Mouse (Mus musculus) left cerebral cortex, adult 18-20 months (tissue): ENCODE measurements around the gene Wsb2. TPM values are rescaled to one million over a fixed set of nuclear protein-coding genes. Genes with fewer than 3 reads are reported as not detected.
A peak's percentile ranks its signal among the peaks of the same experiment; 100 is the strongest.
"Not testable (repeated sequence)": the region's sequence is repeated elsewhere in the genome, so short reads cannot be mapped to it uniquely, and the experiment has no call there.

ENCODE experiments used
- DNase-seq, 2 experiments: peaks; one replicate each; pipeline ENCODE4 v3.0.0; 2021 to 2022; ENCODE audit warnings: low spot score in 2 of 2, mixed read lengths in 1 of 2
- long read RNA-seq, 2 experiments: library from polyadenylated mRNA; stranded (forward); transcript quantifications; one replicate each; pipeline ENCODE4 v2.0.0; 2021
- total RNA-seq, 2 experiments: library from RNA; stranded (reverse); gene quantifications; 2 replicates each; pipeline ENCODE4 v1.2.3; 2021

Gene Wsb2
- 100 to 1,000 TPM; 305 to 313 TPM for total RNA-seq
- long read RNA-seq, experiment 1, transcript Wsb2-201 (9 exons, 2,421 nt) = major isoform, 872 of 990 reads
- long read RNA-seq, experiment 1, transcript Wsb2-202 (8 exons, 1,526 nt) = minor isoform, 6 of 990 reads
- long read RNA-seq, experiment 1, partial matches to known transcripts = 67 of 990 reads
- long read RNA-seq, experiment 1, other reads (novel, unspliced or antisense) = 35 of 990 reads
- long read RNA-seq, experiment 2, transcript Wsb2-201 (9 exons, 2,421 nt) = major isoform, 675 of 770 reads
- long read RNA-seq, experiment 2, transcript Wsb2-202 (8 exons, 1,526 nt) = minor isoform, 8 of 770 reads
- long read RNA-seq, experiment 2, partial matches to known transcripts = 46 of 770 reads
- long read RNA-seq, experiment 2, other reads (novel, unspliced or antisense) = 32 of 770 reads

- DNase-seq = peak; percentile 84 to 85
Observed at GRCm38 (mm10) chr5:117357129-117357477, at the start of gene Wsb2. Gene Wsb2 (plus strand): TSS chr5:117357304.

- peak; percentile 42 to 72 for DNase-seq
Observed at GRCm38 (mm10) chr5:117307699-117308098, 49.4 kb upstream of the Wsb2 start.

- no peak for DNase-seq
Observed at GRCm38 (mm10) chr5:117313420-117313819, 43.7 kb upstream of the Wsb2 start.

GRCm38 (mm10) chr5:117313909-117314308, 43.2 kb upstream of the Wsb2 start:
- no peak for DNase-seq

- no peak for DNase-seq
Observed at GRCm38 (mm10) chr5:117314587-117315428, 42.3 kb upstream of the Wsb2 start.

- DNase-seq = peak; percentile 16 to 53
Observed at GRCm38 (mm10) chr5:117318741-117319629, 38.1 kb upstream of the Wsb2 start, which contains the start of gene Vsig10. Gene Vsig10 (plus strand): TSS chr5:117319083.

- DNase-seq = no peak
Observed at GRCm38 (mm10) chr5:117323751-117324150, 33.4 kb upstream of the Wsb2 start.

GRCm38 (mm10) chr5:117326408-117326807, 30.7 kb upstream of the Wsb2 start:
- DNase-seq = no peak

GRCm38 (mm10) chr5:117330457-117330856, 26.6 kb upstream of the Wsb2 start:
- DNase-seq = no peak

GRCm38 (mm10) chr5:117337999-117338398, 19.1 kb upstream of the Wsb2 start:
- DNase-seq = no peak

GRCm38 (mm10) chr5:117338503-117338902, 18.6 kb upstream of the Wsb2 start:
- DNase-seq = no peak

GRCm38 (mm10) chr5:117340081-117340480, 17.0 kb upstream of the Wsb2 start:
- no peak for DNase-seq

GRCm38 (mm10) chr5:117341896-117342295, 15.2 kb upstream of the Wsb2 start:
- DNase-seq = no peak

- not testable (repeated sequence) for DNase-seq
Observed at GRCm38 (mm10) chr5:117344496-117344895, 12.6 kb upstream of the Wsb2 start.

- DNase-seq = no peak
Observed at GRCm38 (mm10) chr5:117345432-117345976, 11.6 kb upstream of the Wsb2 start.

GRCm38 (mm10) chr5:117346281-117346680, 10.8 kb upstream of the Wsb2 start:
- no peak for DNase-seq

GRCm38 (mm10) chr5:117347011-117347410, 10.1 kb upstream of the Wsb2 start:
- no peak for DNase-seq

GRCm38 (mm10) chr5:117347838-117348237, 9.3 kb upstream of the Wsb2 start:
- DNase-seq = no peak

GRCm38 (mm10) chr5:117348279-117348678, 8.8 kb upstream of the Wsb2 start:
- peak in 1 of 2 experiments; percentile 44 for DNase-seq

- DNase-seq = no peak
Observed at GRCm38 (mm10) chr5:117354121-117354520, 3.0 kb upstream of the Wsb2 start.
